Mouse (Mus musculus) left cerebral cortex, postnatal 25 days (tissue): ENCODE results near the gene Brap. TPM values are rescaled to one million over a fixed set of nuclear protein-coding genes. Genes with fewer than 3 reads are reported as not detected.
"Not testable (repeated sequence)": the region's sequence is repeated elsewhere in the genome, so short reads cannot be mapped to it uniquely, and the experiment has no call there.

Source experiments
- DNase-seq, 2 experiments: peaks; one replicate each; pipeline ENCODE4 v3.0.0; 2022; ENCODE audit warnings: low spot score in 2 of 2, mixed read lengths in 1 of 2
- intact Hi-C: fragments of 180-260 bp; cut with DNase I; formaldehyde crosslinking; loops from one replicate; pipeline ENCODE4 v1.15.1; 2025
- total RNA-seq, 2 experiments: library from RNA; stranded (reverse); gene quantifications; 2 replicates each; pipeline ENCODE4 v1.2.3; 2021

The Brap gene
- 10 to 100 TPM; 65.3 to 65.5 TPM for total RNA-seq

DNA sequence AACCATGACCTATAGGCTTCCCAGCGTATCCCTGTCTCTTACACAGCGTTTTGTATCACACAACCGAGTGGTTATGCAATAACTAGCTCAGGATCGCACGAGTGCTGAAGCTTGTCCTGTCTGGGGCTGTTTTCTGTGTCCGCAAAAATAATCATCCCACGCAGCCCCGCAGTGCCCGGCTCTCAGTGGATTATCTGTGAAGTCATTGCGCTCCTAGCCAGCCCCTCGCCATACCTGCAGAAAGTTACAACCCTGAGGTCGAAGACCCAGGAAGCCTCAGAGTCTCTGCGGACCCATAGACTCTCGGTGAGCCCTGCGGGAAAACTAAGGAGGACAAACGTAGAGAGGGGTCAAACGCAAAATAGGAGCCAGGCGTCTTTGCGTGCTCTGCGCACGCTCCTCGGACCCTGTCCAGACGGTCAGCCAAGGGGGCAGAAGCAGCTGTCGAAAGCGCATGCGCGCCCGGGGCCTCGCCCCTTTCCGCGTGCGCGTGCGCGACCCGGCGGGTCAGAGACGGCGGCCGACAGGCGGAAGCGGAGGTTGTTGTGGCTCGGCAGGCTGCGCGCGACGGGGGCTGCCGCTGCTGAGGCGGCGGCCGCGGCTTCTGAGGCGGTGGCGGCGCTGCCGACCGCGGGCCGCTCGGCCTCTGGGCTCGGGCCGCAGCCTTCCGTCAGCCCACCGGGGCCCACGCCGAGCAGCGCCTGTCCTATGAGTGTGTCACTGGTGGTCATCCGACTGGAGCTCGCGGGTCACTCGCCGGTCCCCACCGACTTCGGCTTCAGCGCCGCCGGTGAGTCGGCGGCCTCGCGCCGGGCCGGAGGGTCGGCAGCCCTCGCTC is at the start of gene Brap, which contains the start of gene Acad10:
Brap (plus strand) TSS at position 505 of the 838 bp plus-strand sequence.
Acad10 (minus strand) TSS at position 456 of the 838 bp plus-strand sequence.
- peak; percentile 95 for DNase-seq
- intact Hi-C loops: loop anchor here (5.0 kb wide), 1 partner anchor 52 kb away; the partner anchor contains the start of gene Atxn2

DNA sequence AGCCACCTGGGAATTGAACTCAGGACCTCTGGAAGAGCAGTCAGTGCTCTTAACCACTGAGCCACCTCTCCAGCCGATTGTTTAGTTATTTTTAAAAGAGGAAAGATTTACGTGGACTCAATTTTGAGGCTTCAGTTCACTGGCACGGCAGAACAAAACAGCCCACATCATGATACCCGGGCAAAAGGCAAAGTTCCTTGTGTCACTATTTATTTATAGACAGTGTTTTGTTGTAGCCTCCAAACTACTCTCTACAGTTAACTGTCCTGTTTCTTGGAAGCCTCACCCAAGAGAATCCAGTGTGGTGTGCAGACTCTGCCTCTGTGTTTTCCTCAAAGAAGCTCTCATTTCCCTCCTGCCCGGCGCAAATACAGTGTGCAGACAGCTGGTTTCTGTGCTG is 48.3 kb upstream of the Brap start:
- no peak for DNase-seq
- intact Hi-C loops: loop anchor here (2.0 kb wide), 1 partner anchor 45 kb away; no protein-coding TSS in a partner anchor

DNA sequence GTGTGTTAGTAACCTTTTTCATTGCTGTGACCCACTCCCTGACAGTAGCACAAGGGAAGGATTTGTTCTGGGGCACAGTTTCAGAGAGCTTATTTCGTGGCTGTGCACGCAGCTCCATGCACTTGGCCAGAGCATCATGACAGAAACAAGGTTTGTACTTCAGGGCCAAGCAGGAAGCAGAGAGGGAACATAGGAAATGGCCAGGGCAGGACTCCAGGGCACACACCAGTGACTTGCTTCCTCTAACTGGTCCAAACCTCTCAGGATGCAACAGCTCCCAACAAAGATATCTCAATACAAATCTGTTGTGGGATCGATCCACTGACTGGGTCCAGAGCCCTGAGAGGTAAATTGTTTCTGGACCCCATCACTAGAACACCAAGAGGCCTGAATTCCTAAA is 45.4 kb upstream of the Brap start:
- DNase-seq, intact Hi-C loops: not testable (repeated sequence)

DNA sequence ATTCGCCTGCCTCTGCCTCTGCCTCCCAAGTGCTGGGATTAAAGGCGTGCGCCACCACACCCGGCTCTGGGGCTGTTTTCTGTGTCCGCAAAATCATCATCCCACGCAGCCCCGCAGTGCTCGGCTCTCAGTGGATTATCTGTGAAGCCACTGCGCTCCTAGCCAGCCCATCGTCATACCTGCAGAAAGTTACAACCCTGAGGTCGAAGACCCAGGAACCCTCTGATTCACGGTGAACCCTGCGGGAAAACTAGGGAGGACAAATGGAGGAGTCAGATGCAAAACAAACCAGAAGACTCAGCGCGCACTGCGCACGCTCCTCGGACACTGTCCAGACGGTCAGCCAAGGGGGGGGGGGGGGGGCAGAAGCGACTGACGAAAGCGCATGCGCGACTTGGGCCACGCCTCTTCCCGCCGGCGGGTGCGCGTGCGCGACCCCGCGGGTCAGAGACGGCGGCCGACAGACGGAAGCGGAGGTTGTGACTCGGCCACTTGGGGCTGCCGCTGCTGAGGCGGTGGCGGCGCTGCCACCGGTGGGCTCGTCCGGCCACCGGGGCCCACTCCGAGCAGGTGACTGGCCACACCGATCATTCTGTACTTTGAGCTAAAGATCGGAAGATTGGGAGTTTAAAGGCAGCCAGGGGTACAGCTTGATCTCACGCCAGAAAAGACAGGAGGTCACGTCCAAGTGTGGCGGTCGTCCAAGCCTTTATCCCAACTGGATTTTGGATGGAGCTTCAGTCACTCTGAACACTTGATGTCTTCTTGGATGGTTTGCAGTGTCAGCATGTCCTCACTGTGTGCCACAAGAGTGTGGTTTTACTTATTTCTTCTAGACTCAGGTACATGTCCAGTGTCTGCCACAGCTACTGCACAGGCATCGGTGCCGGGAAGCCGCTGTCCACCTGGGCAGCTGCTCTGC is 41.5 kb upstream of the Brap start, which contains the start of gene Acad12:
Acad12 (minus strand) TSS at position 347 of the 922 bp plus-strand sequence.
- intact Hi-C loops: loop anchor here (1.0 kb wide), 1 partner anchor 58 kb away; no protein-coding TSS in a partner anchor
- DNase-seq: peak; percentile 76 to 77

DNA sequence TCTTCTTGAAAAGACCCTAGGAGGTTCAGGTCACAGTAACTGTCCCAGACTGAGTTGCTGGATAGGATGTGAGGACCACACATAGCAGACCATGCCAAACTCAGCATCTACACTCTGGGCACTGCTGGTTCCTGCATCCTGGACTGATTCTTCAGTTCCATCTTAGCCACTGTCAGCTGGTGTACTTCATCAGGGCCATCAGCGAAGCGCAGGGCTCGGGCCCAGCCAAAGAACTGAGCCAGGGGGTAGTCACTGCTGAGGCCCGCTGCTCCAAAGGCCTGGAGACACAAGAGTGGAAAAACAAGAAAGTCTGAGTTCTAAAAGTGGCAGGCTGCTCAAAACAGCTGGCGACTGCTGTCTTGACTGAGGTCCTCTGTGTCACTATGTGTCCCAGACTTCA is 39.3 kb upstream of the Brap start:
- DNase-seq: no peak
- intact Hi-C loops: no loop called here

DNA sequence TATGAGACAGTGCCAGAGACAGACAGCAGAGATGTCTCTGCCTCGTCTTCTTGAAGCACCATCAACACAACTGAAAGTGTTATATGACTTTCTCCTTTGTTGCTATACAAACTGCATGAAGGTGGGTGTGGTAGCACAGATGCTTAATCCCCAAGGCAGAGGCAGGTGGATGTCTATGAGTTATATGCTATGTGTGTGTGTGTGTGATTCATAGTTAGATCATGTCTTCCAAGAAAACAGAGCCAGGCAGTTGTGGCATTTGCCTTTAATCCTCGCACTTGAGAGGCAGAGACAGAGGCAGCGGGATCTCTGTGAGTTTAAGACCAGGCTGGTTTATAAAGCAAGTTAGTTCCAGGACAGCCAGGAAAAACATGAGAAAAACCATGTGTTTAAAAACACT is 37.1 kb upstream of the Brap start:
- intact Hi-C loops: no loop called here
- DNase-seq: no peak

DNA sequence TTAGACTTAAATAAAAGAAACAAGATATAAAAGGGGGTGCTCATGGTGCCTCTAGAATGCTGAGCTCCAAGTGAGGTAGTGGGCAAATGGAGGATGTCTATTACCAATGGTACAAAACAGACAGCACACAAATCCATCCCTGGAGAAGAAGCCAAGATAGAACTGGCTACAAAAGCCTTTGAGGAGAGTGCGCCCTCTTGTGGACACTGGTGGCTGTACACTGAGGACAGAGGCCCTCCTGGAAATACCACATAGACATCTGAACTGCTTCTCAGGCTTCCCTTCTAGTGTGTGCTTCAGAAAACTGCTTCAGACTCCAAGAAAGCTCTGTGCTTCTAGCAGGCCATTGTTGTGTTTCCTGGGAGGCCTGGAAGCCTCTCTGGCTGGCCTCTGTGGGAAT is 32.5 kb upstream of the Brap start:
- intact Hi-C loops: no loop called here
- peak; percentile 51 to 66 for DNase-seq

DNA sequence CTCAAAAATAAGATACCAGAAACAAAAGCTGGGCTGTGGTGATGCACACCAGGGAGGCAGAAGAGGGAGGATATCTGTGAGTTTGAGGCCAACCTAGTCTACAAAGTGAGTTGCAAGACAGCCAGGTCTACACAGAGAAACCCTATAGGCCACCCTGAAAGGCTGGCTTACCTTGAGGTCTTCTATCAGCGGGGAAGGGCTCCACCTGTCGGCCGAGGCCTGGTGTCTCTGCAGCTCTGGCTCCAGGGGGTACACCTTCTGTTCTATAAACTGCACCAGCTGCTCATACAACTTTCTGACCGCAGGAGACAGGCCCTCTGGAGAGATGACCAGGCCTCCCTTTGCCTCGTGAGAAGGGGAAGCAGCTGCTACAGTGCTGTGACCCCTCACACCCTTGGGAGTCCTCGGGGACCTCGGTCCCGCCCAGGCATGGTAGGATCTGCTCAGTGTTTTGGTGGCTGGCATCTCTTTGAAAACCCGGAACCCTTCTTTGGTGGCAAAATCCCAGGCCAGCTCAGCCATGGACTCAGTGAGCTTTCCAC is 29.2 kb upstream of the Brap start:
- DNase-seq, intact Hi-C loops: not testable (repeated sequence)

DNA sequence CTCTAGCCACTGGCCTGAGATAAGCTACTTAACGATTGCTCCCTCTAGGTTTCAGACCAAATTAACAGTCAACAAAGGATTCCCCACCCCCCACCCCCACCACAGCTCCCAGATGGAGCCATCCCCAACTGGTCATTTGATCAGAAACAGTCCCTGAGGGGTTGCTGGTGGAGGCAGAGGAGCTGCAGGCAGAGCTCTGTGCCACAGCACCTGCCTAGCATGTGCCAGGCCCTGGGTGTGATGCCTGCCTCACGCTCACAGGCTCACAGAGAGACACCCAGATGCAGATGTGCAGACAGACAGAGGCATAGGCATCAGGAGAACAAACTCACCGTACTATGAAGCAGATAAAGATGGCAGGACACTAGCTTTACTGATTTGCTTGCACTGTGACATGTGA is 27.6 kb upstream of the Brap start:
- intact Hi-C loops: no loop called here
- no peak for DNase-seq

DNA sequence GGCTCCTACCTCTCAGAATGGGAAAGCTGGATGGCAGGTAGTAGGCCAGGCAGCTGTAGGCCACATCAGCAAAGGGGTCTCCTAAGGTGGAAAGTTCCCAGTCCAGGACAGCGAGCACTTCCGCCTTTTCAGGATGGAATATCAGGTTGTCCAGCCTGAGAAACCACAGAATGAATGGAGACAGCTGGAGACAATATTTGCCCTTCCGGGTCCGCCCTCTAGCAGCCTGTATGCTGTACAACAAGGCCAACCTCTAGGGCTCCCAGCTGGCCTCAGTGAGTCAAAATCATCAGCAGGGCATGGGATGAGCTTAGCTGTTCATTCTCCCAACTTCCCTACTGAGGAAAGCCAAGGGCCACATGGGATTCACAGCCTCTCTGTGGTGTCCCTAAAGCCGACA is 25.7 kb upstream of the Brap start:
- DNase-seq: no peak
- intact Hi-C loops: no loop called here

DNA sequence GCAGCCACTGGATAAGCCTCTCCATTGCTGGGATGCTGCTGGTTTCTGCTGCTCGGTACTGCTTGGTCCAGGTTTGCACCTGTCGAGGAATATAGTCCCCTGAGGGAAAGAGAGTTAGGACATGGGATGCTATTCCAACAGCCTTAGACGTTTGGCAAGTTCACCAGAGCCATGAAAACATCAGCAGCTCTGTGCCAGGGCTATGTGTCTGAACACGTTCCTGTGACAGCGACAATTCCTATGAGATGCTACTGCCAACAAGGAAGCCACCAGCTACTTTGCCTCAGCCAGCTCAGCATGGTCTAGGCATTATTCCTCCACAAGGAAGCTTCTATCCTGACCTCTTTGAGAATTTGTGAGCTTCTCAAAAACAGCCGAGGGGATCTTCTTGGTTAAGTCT is 23.1 kb upstream of the Brap start:
- intact Hi-C loops: no loop called here

DNA sequence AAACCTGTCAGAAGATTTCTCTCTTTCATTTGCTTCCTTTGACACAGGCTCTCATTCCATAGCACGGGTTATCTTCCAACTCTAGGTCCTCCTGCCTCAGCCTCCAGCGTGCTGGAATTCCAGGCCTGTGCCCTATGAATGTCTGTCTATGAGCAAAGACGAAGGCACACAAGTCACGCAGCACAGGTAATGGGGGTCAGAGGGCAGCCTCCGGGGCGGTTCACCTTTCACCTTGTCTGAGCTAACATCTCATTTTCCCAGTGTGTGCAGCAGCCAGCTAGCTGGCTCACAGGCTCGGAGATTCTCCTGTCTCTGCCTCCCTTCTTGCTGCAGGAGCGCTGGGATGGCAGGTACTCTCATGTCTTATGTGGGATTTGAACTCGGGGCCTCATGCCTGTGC is 20.8 kb upstream of the Brap start:
- intact Hi-C loops: no loop called here
- DNase-seq: no peak

More for the DNA sequence above, 23.1 kb upstream of the Brap start:
- DNase-seq: no peak

DNA sequence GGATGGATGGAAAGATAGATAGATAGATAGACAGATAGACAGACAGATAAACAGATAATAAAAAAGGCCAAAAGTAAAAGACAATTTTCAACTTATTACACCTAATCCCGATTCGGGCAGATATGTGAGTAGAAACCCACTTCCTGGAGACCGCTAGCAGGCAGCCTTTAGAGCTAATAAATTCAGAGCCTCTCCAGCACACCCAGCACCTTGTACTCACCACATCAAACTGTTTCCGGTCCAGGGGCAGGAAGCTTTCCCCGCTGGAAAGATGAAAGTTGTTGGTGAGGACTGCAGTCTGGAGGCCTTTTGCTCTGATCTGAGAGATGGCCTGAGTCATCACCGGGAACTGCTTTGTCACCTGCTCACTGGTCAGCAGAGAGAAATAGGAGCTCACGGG is 11.2 kb upstream of the Brap start:
- intact Hi-C loops: no loop called here
- DNase-seq: no peak

DNA sequence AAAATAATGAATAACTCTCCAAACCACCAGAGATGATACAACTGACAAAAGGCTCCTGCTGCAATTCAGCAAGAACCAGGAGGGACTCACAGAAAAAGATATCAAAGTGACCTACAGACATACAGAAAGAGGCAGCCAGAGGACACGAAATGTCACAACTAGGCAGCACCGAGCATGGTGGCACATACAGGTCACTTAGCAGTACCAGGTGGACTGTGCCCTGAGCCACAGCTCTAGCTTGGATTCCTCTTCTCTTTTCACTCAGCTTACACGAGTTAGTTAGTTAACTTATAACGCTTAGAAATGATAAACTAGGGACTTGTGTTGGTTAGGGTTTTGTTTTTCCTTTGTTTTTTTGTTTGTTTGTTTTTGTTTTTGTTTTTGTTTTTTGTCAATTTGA is 5.8 kb upstream of the Brap start:
- DNase-seq: no peak
- intact Hi-C loops: no loop called here

DNA sequence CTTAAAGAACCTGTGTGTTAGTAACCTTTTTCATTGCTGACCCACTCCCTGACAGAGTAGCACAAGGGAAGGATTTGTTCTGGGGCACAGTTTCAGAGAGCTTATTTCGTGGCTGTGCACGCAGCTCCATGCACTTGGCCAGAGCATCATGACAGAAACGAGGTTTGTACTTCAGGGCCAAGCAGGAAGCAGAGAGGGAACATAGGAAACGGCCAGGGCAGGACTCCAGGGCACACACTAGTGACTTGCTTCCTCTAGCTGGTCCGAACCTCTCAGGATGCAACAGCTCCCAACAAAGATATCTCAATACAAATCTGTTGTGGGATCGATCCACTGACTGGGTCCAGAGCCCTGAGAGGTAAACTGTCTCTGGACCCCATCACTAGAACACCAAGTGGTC is 3.5 kb upstream of the Brap start:
- DNase-seq: not testable (repeated sequence)
- intact Hi-C loops: loop anchor here (2.0 kb wide), 1 partner anchor 44 kb away; no protein-coding TSS in a partner anchor

DNA sequence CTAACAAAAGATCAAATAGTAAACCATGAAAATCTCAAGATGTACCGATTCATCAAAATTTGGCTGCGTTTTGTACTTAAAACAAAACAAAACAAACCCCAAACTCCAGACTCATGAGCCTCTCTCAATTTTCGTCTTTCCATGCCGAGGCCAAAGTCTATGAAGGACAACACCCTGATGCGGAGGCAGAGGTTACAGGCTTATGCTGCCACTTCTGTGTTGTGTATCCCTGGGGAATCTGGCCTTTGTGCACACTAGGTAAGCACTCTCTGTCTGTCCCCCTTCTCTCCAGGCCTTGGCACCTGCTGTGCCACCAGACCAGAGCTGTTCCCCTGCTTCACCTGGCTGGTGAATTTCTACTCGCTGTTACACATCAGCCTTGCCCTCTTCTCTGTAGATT is 2.7 kb upstream of the Brap start:
- intact Hi-C loops: loop anchor here (2.0 kb wide), 1 partner anchor 45 kb away; no protein-coding TSS in a partner anchor
- DNase-seq: not testable (repeated sequence)

DNA sequence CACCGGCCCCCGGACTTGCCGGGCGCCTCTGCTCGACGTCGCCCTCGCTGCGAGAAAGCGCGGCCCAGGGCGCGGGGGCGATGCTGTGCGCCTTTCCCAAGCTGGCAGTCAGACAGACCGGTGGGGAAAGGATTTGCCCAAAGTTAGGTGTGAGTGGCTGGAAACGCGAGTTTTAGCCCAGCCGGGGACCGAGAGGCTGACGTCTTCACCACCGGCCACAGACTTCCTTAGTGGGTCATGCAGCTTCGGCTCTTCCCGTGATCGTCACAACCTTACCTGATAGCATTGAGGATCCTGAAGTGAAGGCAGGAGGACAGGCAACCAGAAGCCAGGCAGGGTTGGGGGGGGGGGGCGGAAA is 513 bp downstream of the Brap start:
- intact Hi-C loops: loop anchor here (5.0 kb wide), 1 partner anchor 51 kb away; the partner anchor contains the start of gene Atxn2
- DNase-seq: peak in 1 of 2 experiments; percentile 46

DNA sequence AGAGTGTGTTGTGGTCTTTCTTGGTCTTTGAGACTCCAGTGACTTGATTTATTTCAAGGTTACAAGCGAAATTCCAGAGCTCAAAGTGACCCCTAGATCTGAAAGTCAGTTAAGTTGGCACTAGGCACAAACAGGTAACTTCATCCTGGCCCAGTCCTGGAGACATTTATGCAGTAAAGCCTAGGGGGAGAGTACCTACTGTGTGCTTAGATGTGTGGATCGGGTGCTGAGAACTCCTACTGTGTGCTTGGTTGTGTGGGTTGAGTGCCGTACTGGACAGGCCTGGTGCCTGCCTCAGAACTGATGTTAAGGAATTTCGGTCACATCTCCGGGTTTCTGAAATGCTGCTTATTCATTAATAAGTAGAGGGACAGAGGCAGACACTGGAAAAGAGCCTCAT is 1.1 kb downstream of the Brap start:
- DNase-seq: no peak
- intact Hi-C loops: loop anchor here (5.0 kb wide), 1 partner anchor 51 kb away; the partner anchor contains the start of gene Atxn2

DNA sequence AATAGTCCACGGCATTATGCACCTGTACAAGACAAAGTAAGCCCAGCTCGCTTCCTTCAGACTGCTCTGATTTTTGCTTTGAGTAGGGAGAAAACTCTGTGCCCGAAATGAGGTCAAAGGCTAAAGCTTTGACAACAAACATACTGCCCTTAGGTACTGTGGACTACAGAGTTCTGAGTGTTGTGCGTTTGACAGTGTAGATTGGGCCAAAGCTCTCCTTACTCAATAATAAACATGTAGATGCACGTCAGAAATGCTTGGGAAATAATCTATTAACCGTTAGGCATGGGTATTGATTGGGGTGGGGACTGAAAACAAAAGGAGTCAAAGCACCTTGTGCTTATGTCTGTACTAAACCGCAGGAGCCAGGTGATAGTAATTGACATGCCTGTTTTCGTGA is 3.1 kb downstream of the Brap start:
- intact Hi-C loops: loop anchor here (5.0 kb wide), 1 partner anchor 49 kb away; the partner anchor contains the start of gene Atxn2
- no peak for DNase-seq

DNA sequence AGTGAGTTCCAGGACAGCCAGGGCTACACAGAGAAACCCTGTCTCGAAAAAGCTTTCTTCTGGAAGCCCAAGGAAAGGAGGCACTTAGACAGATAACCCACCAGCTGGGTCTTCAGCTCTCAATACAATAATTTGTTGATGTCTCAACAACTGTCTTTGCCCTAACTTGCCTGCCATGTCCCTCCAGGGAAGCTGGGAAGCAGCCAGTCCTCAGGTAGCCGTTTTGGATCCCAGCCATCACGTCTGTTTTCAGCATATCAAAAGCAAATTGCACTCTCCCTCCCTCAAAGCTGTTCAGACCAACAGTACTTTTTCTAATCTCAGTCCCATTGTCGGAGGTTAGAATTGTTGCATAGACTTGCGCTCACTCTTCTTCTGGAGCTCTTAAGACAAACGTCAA is 3.7 kb downstream of the Brap start:
- DNase-seq: no peak
- intact Hi-C loops: loop anchor here (5.0 kb wide), 1 partner anchor 48 kb away; the partner anchor contains the start of gene Atxn2
